Mouse (Mus musculus) bone marrow macrophage, adult 2 months (primary cell): Measurements from ENCODE around the gene Galnt11.

Experiments used
- CTCF ChIP-seq: IDR thresholded peaks from 2 replicates; pipeline ENCODE4 v1.5.1; 2012; ENCODE audit warnings: low read depth, mild to moderate bottlenecking, low read length, moderate library complexity
- POLR2A ChIP-seq: IDR thresholded peaks from 2 replicates; pipeline ENCODE4 v1.6.1; 2012; ENCODE audit warnings: mild to moderate bottlenecking, low read depth, low read length, borderline replicate concordance

- no peak for TF ChIP-seq CTCF
- no peak for TF ChIP-seq POLR2A
These were observed 24.2 kb downstream of the Galnt11 start for GRCm38 (mm10) chr5:25245806-25246472.
